Mouse (Mus musculus) small intestine, adult 2 months (tissue): Measurements from ENCODE around the gene Olfr102. TPM values are rescaled to one million over a fixed set of nuclear protein-coding genes. Genes with fewer than 3 reads are reported as not detected.
A peak's percentile ranks its signal among the peaks of the same experiment; 100 is the strongest.

Source experiments
- H3K27ac ChIP-seq: fragments of 200-500 bp; 2 replicates; pipeline ENCODE4 v1.5.1; 2012; ENCODE audit warnings: low read depth, low read length, control low read depth, inconsistent platforms; ENCODE audit not compliant: insufficient read depth
- H3K27me3 ChIP-seq: fragments of 200-500 bp; 2 replicates; pipeline ENCODE4 v1.6.1; 2012; ENCODE audit warnings: mild to moderate bottlenecking, moderate library complexity, low read length, inconsistent platforms; ENCODE audit not compliant: control insufficient read depth, insufficient read depth
- H3K36me3 ChIP-seq: fragments of 200-500 bp; 2 replicates; pipeline ENCODE4 v1.6.1; 2012; ENCODE audit warnings: mild to moderate bottlenecking, low read length, control low read depth, inconsistent platforms; ENCODE audit not compliant: control insufficient read depth, insufficient read depth
- H3K4me1 ChIP-seq: fragments of 200-500 bp; 2 replicates; pipeline ENCODE4 v1.6.1; 2012; ENCODE audit warnings: low read length, inconsistent platforms, mixed read lengths; ENCODE audit not compliant: control insufficient read depth, insufficient read depth, insufficient read length
- H3K4me3 ChIP-seq: fragments of 200-500 bp; 2 replicates; pipeline ENCODE4 v1.5.1; 2012; ENCODE audit warnings: low read depth, mild to moderate bottlenecking, control low read depth, inconsistent platforms, low read length, moderate library complexity
- CTCF ChIP-seq: fragments of 200-500 bp; IDR thresholded peaks from 2 replicates; pipeline ENCODE4 v1.5.1; 2012; ENCODE audit warnings: low read depth, mild to moderate bottlenecking, control low read depth, inconsistent platforms, low read length, moderate library complexity, mixed read lengths; ENCODE audit not compliant: insufficient replicate concordance, insufficient read length; ENCODE audit errors: extremely low read depth
- POLR2A ChIP-seq: fragments of 200-500 bp; IDR thresholded peaks from 2 replicates; pipeline ENCODE4 v1.6.1; 2012; ENCODE audit warnings: low read depth, mild to moderate bottlenecking, control low read depth, inconsistent platforms, low read length, moderate library complexity
- WGBS: fragments of 180-500 bp; shearing (Covaris S2); methylation state at CpG from one replicate; pipeline ENCODE4 v1.1.7; 2018; 5-methylcytosine and 5-hydroxymethylcytosine counted together
- polyA plus RNA-seq: library from polyadenylated mRNA; depleted of rRNA; stranded (reverse); fragments of >200 nt; gene quantifications from 2 replicates; pipeline ENCODE4 v1.2.3, GENCODE M21; 2012; rRNA removed

The Olfr102 gene
- polyA plus RNA-seq, 1 experiment: not detected

- Histone ChIP-seq H3K4me3 (no peak overlapping the region), H3K27ac (no peak overlapping the region), H3K27me3 (no peaks in the 10 kb centered on the region), H3K4me1 (no peaks in the 10 kb centered on the region), H3K36me3 (no peaks in the 10 kb centered on the region)
- TF ChIP-seq POLR2A: no peak
- no peak for TF ChIP-seq CTCF
- 80% methylated on average over 1 of the region's 1 CpGs for WGBS
These were observed 36.5 kb downstream of the Olfr102 start for GRCm38 (mm10) chr17:37280331-37280730.

- Histone ChIP-seq H3K27ac (no peak overlapping the region), H3K4me1 (no peaks in the 10 kb centered on the region), H3K36me3 (peaks cover 7% of the 10 kb centered on the region; the same call in 1 of the 2 replicates), H3K4me3 (no peak overlapping the region), H3K27me3 (no peaks in the 10 kb centered on the region)
- no peak for TF ChIP-seq POLR2A
These were observed 40.3 kb downstream of the Olfr102 start for GRCm38 (mm10) chr17:37276573-37276972.

- TF ChIP-seq POLR2A (no peak), CTCF (no peak)
- 85% methylated on average over 2 of the region's 2 CpGs for WGBS
- H3K4me1 ChIP-seq: peaks cover 3% of the 10 kb centered on the region; the same call in 1 of the 2 replicates
These were observed 41.1 kb downstream of the Olfr102 start for GRCm38 (mm10) chr17:37275626-37276248.

GRCm38 (mm10) chr17:37270702-37271092 is 46.2 kb downstream of the Olfr102 start:
- WGBS: 15% methylated on average over 8 of the region's 8 CpGs
- TF ChIP-seq CTCF (no peak), POLR2A (peak; percentile 7; the same call in 1 of the 2 replicates)
- H3K4me3 ChIP-seq: peak overlapping the region; percentile 84
- H3K4me1 ChIP-seq: peaks cover 3% of the 10 kb centered on the region; the same call in 1 of the 2 replicates
- H3K27me3 ChIP-seq: no peaks in the 10 kb centered on the region
- peak overlapping the region; percentile 80 for H3K27ac ChIP-seq
- H3K36me3 ChIP-seq: peaks cover 7% of the 10 kb centered on the region; the same call in 1 of the 2 replicates

More at GRCm38 (mm10) chr17:37275626-37276248, 41.1 kb downstream of the Olfr102 start:
- H3K27ac ChIP-seq: no peak overlapping the region
- no peak overlapping the region for H3K4me3 ChIP-seq
- peaks cover 7% of the 10 kb centered on the region; the same call in 1 of the 2 replicates for H3K36me3 ChIP-seq
- no peaks in the 10 kb centered on the region for H3K27me3 ChIP-seq

- peak within 1 kb of the TSS; percentile 80 for H3K27ac ChIP-seq
- H3K27me3 ChIP-seq: no peaks in the 10 kb centered on the region
- peak within 1 kb of the TSS; percentile 84 for H3K4me3 ChIP-seq
- H3K36me3 ChIP-seq: peaks cover 7% of the 10 kb centered on the region; the same call in 1 of the 2 replicates
- TF ChIP-seq CTCF: no peak
- no peak for TF ChIP-seq POLR2A
- WGBS: 1% methylated on average over 26 of the region's 26 CpGs
- peaks cover 3% of the 10 kb centered on the region; the same call in 1 of the 2 replicates for H3K4me1 ChIP-seq
These were observed 46.7 kb downstream of the Olfr102 start, which contains the start of gene H2-M3 for GRCm38 (mm10) chr17:37270058-37270701. TSS of gene H2-M3 (plus strand) at chr17:37270220.

- Histone ChIP-seq H3K27ac (no peak within 1 kb of the TSS), H3K36me3 (no peaks in the 10 kb centered on the region), H3K4me1 (no peaks in the 10 kb centered on the region), H3K27me3 (no peaks in the 10 kb centered on the region), H3K4me3 (no peak within 1 kb of the TSS)
- 82% methylated on average over 1 of the region's 1 CpGs for WGBS
- no peak for TF ChIP-seq POLR2A
- TF ChIP-seq CTCF: no peak
These were observed 53.2 kb downstream of the Olfr102 start, which contains the start of gene Olfr98 for GRCm38 (mm10) chr17:37263626-37264025. TSS of gene Olfr98 (minus strand) at chr17:37263749.

Other genes starting within 250 kb of the Olfr102 start
- not detected in 2 replicates for gene Olfr90, start 228.6 kb downstream of the Olfr102 start, polyA plus RNA-seq
- not detected in 2 replicates for gene Olfr91, start 218.8 kb downstream of the Olfr102 start, polyA plus RNA-seq
- gene Olfr92, start 197.0 kb downstream of the Olfr102 start, polyA plus RNA-seq: not detected in 2 replicates
- gene Olfr93, start 155.6 kb downstream of the Olfr102 start, polyA plus RNA-seq: not detected in 2 replicates
- 0.79 TPM in 1 of 2 replicates, not detected in the other for gene Ubd, start 123.2 kb downstream of the Olfr102 start, polyA plus RNA-seq
- gene Olfr94, start 116.1 kb downstream of the Olfr102 start, polyA plus RNA-seq: not detected in 2 replicates
- gene Olfr95, start 103.9 kb downstream of the Olfr102 start, polyA plus RNA-seq: not detected in 2 replicates
- gene Olfr96, start 96.9 kb downstream of the Olfr102 start, polyA plus RNA-seq: not detected in 2 replicates
- not detected in 2 replicates for gene Olfr97, start 79.7 kb downstream of the Olfr102 start, polyA plus RNA-seq
- gene Olfr98, start 53.3 kb downstream of the Olfr102 start, polyA plus RNA-seq: not detected in 2 replicates
- 3.1 and 4.0 TPM in 2 replicates for gene H2-M3, start 46.8 kb downstream of the Olfr102 start, polyA plus RNA-seq
- gene Olfr99, start 33.6 kb downstream of the Olfr102 start, polyA plus RNA-seq: not detected in 2 replicates
- not detected in 2 replicates for gene Olfr101, start 12.7 kb downstream of the Olfr102 start, polyA plus RNA-seq
- not detected in 2 replicates for gene Olfr103, start 22.6 kb upstream of the Olfr102 start, polyA plus RNA-seq
- gene Olfr104-ps, start 42.5 kb upstream of the Olfr102 start, polyA plus RNA-seq: not detected in 2 replicates
- gene Olfr105-ps, start 62.0 kb upstream of the Olfr102 start, polyA plus RNA-seq: not detected in 2 replicates
- gene Olfr106-ps, start 73.3 kb upstream of the Olfr102 start, polyA plus RNA-seq: not detected in 2 replicates
- not detected in 2 replicates for gene Olfr107, start 82.2 kb upstream of the Olfr102 start, polyA plus RNA-seq
- not detected in 2 replicates for gene Olfr108, start 128.4 kb upstream of the Olfr102 start, polyA plus RNA-seq
- not detected in 2 replicates for gene Olfr109, start 141.9 kb upstream of the Olfr102 start, polyA plus RNA-seq
- 0.80 and 0.93 TPM in 2 replicates for gene H2-M2, start 166.5 kb upstream of the Olfr102 start, polyA plus RNA-seq
- gene Olfr110, start 175.4 kb upstream of the Olfr102 start, polyA plus RNA-seq: not detected in 2 replicates
- gene Olfr111, start 191.0 kb upstream of the Olfr102 start, polyA plus RNA-seq: not detected in 2 replicates